Mouse (Mus musculus) c-Kit-positive CD71-positive TER-119-negative erythroid progenitor cells, embryonic 14.5 days (primary cell): ENCODE results near the gene Minpp1.

Source experiments
- DNase-seq: peaks from one replicate; pipeline ENCODE4 v3.0.0-alpha.2; 2013; ENCODE audit warnings: low read depth

Gene Minpp1

DNA sequence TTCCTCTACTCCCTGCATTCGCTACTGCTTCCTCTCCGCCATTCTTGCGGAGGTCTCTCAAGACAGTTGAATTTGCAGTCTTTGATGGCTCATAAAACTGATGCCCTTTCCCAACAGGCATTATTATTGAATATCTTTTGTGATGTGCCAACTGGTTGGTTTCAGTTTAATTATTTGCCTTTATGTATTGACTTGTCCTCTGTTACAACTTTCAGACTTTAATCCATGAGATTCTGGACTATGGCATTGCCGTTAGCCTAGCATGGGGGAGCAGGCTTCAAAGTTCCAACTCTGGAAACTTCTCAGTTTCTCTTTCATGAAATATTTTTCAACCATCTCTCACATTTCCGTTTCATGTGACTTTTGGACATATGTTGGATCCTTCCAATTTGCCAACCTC is 41.6 kb downstream of the Minpp1 start:
- DNase-seq = no peak

DNA sequence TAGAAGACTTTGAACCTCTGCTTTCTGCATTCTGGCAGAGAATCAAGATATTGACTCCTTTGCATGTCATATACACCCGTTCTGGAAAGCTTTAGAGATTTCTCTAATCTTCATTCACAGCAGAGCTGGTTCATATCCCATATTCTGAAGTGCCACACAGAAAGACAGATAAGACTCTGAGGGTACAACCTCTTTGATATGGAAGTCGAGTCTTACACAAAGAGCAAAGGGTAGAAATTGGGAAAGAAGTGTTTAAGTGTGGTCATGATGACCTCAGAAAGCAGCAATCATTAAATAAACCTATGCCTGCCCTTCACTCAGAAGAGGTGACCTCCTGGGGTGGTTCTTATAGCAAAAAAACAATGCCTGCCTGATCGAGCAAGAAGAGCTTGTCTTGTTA is 43.2 kb downstream of the Minpp1 start:
- DNase-seq = no peak

DNA sequence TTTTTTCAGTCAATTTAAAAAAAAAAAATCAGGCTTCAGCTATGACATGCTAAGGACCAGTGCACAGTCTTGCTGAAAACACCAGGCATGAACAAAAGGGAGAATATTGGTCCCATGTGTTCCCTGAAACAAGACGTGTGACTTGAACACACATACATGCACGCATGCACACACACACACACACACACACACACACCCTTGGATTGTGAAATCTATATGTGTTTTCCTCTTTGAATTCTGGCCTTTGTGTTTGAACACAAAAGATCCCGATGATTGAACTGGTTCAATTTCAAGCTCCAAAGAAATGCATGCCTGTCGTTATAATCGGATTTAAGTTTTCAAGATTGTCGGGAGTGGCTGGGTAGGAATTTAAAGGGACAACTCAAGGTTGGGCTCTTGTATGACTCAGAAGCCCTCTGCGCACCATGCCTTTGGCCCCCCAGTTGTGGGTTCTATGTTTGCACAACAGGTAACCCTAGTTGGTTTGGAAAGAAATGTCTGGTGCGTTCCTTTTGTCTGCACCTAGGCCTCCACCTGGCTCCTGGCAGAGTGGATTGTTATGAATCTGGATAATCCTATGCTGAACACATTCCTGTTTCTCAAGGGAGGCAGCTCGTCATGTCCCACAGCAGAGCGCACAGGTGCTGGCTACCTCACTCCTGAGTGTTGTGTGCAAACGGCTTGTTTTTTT is 43.8 kb downstream of the Minpp1 start:
- no peak for DNase-seq

DNA sequence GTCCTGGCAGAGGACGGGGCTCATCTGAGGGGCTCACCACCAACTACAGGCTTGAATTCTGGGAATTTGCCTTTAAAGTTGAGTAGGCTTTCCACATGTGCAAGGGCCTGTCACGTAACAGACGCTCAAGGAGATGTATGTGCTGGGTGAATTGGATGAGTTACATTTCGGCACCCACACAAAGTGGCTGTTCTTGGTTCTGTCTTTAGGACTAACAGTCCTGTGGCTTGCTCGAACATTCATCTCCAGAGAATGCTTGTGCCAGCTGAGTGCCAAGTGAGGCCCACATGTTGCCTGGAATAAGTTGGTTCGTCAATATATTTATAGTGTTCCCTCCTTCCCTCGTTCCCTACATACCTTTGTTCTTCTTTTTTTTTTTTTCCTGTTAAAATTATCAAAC is 44.7 kb downstream of the Minpp1 start:
- no peak for DNase-seq

DNA sequence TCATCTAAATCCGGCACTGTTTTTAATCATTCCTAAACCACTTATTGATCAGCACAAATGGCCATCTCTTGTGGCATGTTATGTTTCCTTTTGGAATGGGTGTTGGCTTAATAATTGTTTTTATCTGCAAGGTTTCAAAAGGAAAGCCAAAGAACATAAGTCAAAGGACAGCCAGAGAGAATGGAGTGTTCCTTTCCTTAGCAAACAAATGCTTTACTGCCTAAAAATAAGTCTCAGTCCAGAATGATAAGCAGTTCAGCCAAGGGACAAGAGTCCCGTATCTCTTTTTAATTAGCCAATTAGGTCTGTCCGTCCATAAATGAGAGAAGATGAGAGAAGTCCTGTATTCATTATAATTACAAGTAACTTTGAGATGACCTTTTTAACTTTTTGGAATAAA is 46.8 kb downstream of the Minpp1 start:
- no peak for DNase-seq

DNA sequence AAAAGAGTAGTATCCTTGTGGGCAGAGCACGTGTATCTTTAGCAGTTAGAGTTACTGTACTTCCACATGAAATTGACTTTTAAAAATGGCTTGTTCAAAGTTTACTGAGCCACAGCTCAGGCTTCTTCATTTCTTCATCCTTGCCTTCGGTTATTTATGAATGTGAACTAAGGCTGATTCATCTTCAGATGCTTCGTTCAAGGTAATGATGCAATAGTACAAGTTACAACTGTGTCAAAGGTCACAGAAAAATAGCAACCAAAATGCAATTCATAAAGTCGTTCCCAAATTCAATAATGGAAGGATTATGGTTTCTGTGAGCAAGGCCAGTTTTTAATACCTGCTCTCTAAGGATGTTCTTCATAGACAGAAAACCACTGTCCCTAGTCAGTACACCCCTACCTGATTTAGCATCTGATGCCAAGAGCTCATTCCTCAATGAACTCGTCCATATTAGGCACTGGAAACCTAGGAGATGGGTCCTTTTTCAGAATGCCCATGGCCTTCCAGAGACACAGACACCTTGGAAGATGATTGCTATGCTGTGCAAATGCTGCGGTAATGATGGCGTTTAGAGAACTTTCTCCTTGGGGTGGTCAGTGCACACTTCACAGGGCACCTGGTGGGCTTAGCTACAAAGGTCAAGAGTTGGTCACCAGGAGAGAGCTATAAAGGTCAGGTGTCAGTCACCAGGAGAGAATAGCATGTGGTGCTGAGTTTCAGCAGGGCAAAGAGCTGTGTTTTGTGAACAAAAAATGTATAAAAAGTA is 47.4 kb downstream of the Minpp1 start:
- no peak for DNase-seq

DNA sequence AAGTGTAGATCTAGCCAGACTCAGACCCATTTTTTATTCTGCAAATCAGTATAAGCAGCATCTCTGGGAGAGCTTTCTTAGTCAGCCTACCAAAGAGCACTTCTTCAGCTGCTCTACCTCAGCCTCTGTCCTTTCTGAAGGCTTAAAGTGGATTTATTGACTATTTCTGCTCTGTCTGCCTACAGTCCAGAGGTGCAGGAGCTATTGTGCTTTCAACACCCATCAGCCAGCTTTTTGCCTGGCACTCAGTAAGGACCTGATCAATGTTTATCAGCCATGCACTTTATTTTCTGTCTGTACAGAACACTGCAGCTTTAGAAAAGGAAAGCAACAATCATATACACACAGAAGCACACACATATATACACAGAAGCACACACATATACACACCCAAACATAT is 49.3 kb downstream of the Minpp1 start:
- DNase-seq = no peak

DNA sequence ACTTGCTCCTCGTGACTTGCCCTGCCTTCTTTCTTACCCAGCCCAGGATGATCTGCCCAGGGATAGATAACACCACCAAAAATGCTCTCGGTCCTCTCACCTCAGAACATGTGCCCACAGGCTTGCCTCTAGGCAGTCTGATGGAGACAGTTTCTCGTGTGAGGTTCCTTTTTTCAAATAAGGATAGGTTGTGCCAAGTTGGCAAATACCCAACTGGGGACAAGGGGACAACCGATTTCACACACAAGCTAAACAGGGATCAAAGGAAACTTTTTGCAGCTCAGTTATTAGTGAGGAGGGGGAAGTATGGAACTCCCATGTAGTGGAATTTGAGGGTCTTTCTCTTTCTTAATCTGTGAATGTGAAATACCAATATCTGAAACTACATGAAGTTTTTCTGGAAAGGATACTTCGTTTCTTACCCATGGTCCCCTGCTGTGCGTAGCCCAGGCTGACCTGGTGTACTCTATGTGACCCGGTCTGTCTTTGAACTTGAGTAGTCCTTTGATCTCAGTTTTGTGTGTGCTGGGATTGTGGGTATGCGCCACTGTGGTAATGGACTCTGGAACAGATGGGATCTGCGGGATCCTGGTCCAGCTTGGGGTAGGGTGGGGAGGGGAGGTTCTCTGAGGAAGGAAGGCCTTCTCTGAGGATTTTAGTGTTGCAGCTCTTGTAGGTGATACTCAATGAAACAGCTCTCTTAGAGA is 57.4 kb downstream of the Minpp1 start:
- DNase-seq = no peak

DNA sequence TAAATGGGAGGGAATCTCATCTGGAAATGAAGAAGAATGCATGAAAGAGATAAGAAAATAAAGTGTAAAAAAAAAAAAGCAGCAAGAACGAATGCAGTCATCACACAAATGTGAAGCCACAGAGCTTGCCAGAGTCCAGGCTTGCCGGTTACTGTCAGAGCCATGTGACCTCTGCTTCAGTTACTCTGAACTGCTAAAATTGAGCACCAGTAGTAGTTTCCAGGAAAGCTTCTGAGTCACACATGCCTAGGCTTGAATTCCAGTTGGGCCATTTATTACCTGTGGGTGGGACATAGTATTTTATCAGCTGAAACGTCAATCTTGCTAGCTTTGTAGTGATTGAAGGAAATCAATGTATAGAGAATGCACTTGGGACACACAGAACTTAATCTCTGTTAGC is 61.8 kb downstream of the Minpp1 start:
- no peak for DNase-seq

DNA sequence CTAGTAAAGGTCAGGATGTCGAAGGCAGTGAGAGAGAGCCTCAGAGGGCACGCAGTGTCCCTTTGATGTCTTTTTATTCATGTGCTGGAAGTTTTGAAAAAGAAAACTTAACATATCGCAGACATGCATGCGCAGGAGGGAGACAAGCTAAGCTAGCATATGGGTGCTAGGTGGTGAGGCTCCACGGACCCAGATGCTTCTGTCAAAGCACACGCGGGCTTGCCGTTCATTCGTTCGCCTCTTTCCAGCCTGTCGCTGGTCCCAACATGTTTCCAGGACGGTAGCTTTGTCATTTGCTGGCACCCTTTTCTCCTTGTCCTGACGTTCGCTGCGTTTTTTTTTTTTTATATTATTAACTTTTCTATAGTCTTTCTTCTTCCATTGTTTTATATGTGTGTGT is 62.6 kb downstream of the Minpp1 start:
- DNase-seq = no peak

DNA sequence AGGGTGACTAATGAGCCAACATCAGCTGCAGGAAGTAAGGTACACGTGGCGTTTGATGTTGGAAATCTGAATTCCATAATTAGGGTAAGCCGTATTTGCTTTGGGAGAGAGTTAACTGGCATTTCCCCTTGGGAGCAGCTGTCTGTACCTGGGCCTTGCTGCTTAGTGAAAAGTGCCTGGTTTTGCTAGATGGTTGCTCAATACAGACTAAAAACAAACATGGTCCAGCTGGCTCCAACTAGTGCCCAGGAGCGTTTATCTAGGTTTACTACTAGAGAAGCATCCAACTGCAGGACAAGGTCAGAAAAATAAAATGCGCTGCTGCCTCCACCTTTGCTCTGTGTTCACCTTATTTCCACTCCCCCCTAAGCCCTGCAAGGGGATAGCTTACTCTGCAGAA is 64.9 kb downstream of the Minpp1 start:
- no peak for DNase-seq

DNA sequence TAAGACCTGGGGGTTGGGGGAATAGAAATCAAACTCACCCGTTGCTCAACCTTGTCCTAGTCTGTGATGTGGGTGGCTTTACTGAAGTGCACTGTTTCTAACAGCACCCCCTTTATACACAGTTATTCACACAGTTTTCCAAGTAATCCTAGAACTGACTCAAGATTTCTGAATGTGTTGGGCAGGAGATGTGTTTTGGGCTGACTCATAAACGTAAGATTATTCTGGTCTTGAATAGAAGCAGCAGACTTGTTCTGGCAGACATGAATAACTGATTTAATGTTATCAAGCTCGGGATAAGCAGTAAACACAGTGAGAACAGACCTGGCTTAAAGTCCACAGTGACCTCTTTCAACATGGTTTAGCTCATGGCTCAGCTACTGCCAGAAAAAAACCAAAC is 65.9 kb downstream of the Minpp1 start:
- no peak for DNase-seq

DNA sequence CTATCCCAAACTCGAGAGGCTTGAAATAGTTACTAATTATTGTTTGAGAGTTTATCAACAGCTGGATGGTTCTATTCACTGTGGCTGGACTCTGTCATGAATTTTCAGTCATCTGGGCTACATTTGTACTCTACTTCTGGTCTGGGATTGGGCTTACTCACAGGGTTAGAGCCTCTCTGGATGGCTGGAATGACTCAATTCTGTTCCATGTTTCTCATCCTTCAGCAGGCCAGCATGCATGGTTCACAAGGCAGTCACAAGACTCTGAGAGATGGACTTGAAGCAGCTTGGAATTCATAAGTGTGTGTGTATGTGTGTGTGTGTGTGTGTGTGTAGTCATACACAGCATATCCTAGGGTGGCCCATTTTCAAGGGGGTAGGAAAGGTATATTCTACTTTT is 66.5 kb downstream of the Minpp1 start:
- no peak for DNase-seq

DNA sequence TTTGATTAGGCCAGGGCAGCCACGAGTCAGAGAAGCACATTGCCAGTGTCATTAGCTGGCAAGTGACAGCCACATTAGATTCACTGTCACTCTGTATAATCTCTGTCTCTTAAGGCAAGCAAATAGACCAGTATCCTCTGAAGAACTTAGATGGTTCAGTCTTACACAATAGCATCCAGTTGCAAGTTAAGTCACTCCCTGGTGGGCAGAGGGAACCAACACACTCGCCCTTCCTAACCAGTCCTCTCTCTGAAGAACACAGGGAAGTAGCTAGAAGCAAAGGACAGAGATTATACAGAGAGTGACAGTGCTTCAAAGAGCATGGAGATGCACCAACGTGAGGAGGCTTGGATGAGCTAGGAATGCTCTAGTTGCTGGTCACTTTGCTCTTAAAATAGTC is 67.7 kb downstream of the Minpp1 start:
- no peak for DNase-seq

DNA sequence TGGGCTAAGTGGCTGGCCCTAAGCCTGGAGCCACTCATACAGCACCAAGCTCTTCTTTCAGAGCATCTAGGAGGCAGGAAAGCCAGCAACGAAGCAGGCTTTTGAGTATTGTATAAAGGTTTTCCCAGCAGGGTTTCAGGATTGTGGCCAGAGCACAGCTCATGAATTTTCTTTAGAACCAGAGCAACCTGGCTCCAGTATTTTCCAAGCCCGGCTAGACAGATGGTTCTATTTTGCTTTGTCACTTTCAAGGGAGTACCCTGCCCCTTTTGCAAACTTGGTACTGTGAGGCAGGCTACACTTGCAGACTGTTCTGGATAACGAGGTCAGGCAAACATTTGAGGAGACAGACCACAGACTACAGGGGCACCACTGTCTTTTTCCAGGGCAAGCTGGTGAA is 69.7 kb downstream of the Minpp1 start:
- no peak for DNase-seq
